Mouse (Mus musculus) layer of hippocampus, adult 9-11 months (tissue): ENCODE measurements at regions not wholly inside any gene's neighbourhood (a gene's known extent, or its start where the extent isn't known, plus 50 kb on each side); places are given as distances from the start of the nearest gene placed in this dataset.

Experiments used
- DNase-seq: peaks from one replicate; pipeline ENCODE4 v3.0.0; 2022

DNA sequence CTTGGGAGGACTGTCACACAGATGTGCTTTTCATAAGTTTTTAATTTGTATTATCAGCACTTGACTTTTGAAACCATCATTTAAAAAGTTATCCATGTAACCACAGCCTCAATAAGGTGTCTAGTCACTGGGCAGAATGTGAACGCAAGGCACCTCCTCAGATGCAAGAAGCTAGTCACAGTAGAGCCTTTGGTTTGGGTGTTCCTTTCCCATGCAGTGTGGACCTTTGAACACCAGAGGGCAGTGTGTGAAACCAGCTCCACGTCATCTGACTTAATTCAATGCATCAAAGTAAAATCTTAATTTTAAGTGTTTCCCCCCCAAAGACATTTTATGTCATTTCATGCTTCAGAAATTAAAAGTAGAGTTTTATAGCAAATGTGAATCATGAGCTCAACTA is 166.2 kb upstream of the Nabp1 start:
- peak; percentile 59 for DNase-seq

DNA sequence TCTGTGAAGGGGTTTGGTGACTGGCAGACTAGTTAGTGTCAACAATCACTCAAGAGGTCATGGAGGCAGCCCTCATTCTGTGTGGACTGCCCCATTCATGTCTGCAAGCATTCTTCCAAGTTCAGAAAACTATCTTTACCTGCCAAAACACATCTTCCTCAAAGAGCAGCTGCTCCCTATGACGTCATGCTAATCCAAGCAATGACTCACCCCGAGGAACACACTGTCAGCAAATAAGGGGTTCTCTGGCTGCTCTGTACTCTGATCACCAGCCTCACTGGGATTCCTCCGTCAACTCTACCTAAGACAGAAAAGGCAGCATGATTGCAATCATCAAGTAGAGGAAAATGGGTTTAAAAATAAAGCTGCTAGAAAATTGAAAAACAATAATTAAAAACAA is 165.4 kb upstream of the Nabp1 start:
- no peak for DNase-seq

DNA sequence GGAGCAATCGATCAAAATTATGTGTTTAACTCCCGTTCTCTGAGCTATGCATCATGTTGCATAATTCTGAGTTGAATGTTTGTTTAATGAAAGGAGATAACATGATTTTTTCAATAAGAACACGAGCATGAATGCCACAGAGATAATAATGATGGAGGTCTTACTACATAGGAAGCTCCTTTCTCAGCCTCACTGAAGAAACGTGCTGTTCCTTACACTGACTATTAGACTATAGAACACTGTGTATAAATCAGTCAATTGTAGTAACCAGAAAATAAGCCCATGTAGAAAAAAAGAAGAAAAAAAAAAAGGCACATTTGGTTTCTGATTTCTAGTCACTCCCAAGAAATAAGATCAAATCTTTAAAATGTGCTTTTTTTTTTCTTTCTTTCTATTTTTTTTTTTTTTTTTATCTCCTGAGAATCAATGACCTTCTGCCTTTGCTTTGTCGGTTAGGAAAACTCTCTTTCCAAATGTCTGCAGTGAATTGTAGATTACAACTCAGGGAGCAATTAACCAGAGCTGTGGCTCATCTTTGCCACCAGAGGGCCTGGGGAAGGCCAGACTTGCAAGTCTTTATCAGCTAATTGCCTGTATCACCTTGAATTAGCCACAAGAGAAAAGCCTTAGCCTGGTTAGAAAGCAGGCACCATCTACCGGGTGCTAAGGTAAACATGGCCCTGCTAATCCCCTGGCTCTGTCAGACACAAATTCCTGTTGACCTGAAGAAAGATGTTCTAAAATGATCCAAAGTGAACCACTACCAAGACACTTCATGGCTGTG is 160.5 kb upstream of the Nabp1 start:
- no peak for DNase-seq

DNA sequence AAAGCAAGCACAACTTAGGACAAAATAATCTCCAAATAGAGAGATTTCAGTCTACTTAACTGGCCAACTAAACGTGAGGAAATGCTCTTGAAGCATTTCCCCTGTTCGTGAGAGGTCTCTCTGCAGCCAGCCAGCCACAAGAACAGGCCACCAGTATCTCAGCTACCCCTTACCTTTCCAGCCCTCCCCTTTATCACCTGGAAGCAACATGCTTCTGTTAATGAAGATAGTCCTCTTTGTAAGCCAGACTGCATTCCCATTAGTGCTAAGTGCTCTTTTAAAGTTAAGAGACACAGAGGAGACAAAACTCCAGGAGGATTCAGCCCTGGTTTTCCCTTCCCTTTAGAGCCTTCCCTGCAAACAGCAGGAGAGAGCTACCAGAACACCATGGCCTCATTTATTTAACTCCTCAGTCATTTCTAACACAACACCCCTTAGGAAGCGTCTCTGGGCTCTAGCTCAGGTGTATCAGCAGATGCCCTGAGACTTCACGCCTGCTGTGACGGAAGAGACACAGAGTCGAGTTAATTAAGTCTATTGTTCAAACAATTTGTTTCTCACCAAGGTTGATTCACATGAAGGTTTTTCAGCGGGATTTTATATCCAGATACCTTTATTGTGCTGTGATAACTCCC is 157.8 kb upstream of the Nabp1 start:
- no peak for DNase-seq

DNA sequence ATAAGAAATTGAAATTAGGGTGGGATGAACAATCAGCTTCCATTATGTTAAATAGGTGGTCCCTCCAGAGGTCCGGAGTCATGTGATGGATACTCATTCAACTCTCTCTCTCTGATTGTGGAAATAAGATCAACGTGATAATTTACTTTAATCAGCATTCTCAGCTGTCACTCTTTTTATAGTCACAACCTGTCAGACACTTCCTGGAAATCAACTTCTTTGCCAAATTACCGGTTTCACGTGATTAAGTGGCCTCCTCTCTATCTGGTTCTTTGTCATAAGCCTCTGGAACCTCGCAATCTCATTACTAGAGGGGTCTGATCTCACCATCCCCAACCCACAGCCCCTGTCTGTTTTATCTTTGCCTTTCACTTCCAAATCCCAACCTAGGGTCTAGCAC is 155.6 kb upstream of the Nabp1 start:
- no peak for DNase-seq

DNA sequence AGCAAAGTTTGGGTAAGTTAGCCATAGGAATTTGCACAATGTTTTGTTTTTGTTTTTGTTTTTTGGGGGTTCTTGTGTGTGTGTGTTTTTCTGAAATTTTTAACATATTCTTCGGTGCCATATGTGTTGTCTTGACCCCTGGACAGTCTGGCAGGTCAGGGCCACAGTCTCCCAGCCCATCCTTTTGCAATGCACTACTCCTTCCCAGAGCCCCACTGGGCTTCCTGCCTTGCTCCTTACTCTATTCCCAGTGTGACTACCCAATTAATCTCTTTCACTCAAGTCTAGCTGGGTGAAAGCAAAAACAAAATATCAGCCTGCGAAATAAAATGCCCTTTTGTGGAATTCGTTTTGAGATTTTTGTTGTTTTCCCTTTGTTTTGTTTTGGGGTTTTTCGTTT is 154.6 kb upstream of the Nabp1 start:
- DNase-seq = no peak

DNA sequence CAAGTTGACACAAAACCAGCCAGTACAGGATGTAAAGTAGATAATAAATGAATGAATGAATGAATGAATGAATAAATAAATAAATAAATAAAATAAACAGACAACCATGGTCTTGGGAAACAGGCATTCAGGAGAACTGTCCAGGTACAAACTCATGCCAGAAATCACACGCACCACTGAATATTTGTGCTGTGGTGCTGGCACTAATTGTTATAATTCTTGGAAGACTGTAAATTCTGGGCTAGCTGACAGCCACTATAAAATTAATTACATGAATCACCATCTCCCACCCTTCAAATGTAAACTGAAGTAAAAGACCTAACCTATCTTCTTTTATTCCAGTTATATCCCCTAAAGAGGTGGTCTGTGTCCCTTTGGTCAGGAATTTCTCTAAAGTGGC is 151.6 kb upstream of the Nabp1 start:
- no peak for DNase-seq

DNA sequence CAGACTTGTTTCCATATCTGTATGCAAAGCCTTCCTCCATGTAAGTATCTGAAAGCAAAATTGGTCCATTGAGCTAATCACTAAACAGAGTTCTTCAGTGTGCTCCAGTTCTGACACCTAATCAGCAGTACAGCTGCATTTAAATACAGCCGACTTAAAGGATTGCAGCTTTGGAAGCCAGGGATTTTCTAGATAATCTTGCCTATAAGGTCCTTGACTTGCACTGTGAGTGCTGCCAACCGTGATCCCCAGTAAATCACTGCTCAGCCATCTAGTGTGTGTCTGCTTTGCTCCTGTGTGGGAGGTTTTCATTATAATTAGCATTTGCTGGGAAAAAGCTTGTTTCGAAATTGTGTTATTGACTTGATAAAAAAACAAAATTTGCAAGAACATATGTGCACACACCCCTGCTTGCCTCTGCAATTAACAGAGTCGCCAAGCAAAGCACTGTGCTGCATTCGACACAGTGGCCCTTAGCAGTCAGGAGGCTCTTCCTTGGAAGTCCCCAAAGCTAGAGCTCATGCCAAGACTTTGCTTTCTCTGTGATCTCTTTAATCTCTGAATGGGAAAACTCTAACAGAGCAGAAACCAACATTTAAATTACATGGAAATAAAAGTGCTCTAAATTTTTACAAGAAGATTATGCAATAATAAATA is 150.0 kb upstream of the Nabp1 start:
- peak; percentile 39 for DNase-seq

DNA sequence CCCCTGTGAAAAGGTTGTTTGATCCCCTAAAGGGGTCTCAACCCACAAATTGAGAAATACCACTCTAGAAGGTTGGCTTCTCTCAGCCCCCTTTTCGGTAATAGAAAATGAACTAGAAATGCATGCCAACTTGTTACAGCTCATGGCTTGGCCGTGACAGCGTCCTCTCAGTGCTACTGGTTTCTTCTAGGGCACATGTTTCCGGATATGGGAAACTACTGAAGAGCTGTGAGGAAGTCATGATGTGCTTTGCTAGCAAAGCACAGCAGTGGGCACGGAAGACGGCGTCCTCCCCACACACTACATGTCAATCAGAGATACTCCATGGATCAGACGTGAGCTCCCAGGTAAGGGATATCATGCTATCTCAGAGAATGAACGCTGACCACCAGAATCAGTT is 148.1 kb upstream of the Nabp1 start:
- DNase-seq = no peak

DNA sequence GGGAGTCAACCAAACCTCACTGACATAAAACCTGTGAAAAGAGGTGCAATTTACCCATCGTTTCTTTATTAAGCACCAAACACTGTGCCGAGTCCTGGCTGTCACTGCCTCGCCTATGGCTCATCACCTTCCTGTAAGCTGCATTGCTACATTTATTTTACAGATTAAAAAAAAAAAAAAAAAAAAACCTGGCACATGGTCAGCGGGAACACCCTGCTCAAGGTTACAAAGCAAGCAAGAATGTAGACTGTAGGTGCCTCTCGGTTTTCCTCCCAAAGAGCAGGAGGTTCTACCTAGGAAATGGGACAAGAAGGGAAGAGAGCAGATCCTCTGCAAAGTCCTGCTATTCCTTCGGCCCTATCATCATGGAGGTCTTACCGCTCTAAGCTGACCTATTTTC is 146.9 kb upstream of the Nabp1 start:
- DNase-seq = no peak

DNA sequence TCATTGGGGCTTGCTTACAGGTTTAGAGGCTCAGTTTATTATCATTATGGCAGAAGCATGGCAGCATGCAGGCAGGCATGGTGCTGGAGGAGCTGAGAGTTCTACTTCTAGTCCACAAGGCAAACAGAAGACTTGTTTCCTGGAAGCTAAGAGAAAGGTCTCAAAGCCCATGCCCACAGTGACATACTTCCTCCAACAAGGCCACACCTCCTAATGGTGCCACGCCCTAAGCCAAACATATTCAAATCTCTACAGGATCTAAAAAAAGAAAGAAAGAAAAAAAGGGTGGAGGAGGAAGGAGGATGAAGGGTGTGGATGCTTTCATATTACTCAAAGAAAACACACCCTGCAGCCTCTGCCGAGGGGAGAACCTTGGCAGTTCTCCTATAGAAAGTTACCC is 146.3 kb upstream of the Nabp1 start:
- no peak for DNase-seq

DNA sequence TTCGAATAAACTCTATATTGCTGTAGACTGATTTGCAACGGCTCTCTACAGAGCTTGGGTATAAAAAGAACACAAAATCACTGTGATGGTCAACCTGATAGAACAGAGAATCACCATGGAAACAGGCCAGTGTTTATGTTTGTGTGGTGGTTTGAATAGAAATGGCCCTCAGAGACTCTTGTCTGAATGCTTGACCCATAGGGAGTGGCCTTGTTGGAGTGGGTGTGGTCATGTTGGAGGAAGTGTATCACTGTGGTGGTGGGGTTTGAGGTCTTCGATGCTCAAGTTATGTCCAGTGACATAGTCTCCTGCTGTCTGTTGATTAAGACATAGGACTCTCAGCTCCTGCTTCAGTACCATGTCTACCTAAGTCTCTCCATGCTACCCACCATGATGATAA is 144.8 kb upstream of the Nabp1 start:
- no peak for DNase-seq

DNA sequence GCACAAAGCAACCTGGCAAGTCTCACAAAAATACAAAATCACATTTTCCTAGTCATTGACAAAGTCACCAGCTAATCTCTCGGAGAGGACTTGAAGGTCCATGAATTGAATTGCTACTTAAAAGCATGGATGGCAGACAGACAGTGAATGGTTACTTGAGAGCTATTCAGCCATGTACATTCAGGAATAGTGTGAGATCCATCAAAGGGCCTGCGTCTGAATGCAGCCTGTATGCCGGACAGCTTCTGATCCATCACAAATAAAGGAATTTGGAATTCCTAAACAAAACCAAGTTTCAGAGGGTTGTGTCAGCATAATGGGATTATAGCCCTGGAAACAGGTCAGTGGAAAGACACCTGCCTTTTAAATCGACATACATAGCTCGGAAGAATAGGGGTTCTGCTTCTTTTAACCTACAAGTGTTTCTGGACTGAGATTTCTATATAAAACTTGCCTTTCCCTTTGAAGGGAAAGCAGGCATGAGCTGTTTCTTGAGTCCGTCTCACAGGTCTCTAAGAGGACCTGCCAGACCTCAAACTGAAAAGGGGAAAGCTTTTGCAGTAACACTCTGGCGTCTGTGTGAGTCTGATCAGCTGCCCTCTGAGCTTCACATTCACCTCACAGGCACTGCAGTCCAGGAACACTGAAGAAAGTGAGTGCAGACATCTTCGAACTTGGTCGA is 144.1 kb upstream of the Nabp1 start:
- no peak for DNase-seq

DNA sequence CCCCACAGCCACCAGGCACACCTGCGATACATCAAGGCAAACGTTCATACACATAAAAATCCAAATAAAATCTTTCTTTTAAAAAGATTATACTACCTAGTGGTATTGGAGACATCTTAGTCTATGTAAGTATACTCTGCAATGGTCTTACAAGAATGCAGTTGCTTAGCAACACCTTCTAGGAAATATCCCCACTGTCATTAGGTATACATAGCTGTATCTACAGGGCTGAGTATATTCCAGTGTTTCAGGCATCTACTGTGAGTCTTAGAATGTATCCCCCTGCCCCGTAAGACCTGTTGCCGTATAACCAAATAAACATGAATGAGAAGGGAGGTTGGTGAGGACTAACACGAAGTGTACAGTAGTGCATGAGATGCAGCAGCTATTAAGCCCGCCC is 142.8 kb upstream of the Nabp1 start:
- DNase-seq = no peak

DNA sequence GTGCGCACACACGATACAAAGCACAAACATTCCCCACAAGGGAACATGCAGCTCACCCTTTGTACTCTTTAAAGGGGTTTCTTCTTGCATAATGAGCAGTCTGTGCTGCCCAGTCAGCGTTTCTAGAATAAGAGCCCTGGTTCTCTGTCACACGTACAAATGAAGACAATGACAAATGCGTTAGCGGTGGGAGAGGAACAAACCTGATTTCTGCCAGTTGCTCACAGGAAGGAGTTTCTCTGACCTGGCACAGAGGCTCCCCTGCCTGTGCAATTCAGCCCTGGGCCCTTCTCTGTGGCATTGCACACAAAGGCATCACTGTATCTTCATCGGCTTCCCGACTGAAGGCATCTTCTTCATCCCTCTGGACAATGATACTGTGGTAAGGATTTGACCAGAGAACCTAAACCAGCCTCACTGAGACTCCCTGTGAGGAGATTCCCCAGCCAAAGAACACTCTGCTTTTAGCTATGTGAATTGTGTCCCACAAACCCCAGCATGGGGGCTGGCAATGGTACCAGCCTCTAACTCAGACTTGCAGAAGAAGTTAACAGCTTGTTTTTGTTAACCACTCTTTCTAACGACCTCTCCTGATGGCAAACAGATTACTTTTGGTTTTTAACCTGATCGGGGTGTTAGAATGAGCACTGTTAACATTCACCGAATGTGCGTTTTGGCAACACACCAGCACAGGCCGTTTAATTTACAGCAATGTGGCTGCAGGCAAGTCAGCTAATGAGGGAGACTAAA is 139.5 kb upstream of the Nabp1 start:
- DNase-seq = no peak

DNA sequence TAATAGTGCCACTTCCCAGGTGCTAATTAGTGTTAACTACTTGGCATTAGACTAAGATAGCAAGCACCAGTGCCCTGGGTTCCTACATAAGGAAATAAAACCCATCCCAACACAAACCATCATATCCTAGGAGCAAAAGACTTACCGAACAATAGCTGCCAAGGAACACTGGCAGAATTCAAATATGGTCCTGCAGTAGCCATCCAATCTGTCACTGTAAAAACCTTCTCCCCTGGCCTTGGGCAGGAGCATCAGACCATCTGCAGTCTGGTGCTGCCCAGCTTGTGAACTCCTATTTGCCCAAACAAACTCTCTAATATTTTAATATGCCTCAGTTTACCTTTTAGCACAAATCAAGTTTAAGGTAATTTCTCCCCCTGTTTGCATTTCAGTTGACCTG is 137.9 kb upstream of the Nabp1 start:
- DNase-seq = no peak

DNA sequence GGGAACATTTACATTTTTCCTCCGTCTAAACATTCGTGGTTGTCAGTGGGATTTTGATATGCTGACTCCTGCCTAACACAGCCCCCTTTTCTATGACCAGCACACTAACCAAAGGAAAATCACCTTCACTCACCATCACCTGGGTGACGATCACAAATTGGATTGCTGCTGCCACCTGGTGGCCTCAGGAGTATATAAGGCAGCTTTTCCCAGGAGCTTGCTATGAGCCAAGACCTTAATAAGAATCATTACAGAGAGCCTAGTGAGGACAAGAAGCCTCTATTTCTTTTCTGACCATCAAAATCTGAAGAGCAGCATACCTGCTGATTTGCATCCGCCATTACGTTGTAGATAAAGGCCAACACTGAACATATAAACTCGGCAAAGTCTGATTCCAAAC is 137.3 kb upstream of the Nabp1 start:
- DNase-seq = peak; percentile 26

DNA sequence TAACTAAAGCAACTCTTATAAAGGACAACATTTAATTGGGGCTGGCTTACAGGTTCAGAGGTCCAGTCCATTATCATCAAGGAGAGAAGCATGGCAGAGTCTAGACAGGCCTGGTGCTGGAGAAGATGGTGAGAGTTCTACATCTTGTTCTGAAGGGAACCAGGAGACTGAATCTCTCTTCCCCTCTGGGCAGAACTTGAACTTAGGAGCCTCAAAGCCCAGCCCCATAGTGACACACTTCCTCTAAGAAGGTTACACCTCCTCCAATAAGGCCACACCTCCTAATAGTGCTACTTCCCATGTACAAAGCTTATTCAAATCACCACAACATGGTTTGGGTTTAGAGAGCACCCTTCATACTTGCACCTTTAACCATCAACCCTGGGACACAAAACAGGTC is 136.5 kb upstream of the Nabp1 start:
- no peak for DNase-seq

DNA sequence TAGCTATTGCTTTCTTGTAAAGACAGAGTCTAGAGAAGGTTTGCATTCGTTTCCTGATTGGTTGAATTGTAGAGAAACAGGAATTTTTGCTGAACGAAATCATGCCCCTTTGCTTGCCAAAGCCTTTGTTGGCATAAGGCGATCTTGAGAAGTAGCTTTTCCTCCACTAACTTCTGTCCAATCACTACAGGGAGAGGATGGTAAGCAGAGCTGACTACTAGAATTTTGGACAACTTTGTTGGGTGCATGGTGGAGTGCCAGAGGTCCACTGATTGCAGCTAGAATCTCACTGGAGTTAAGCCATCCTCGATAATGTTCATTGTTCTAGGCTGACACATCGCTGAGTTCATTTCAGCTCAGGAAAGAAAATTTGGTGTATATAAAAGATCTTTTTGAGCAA is 131.1 kb upstream of the Nabp1 start:
- DNase-seq = no peak

DNA sequence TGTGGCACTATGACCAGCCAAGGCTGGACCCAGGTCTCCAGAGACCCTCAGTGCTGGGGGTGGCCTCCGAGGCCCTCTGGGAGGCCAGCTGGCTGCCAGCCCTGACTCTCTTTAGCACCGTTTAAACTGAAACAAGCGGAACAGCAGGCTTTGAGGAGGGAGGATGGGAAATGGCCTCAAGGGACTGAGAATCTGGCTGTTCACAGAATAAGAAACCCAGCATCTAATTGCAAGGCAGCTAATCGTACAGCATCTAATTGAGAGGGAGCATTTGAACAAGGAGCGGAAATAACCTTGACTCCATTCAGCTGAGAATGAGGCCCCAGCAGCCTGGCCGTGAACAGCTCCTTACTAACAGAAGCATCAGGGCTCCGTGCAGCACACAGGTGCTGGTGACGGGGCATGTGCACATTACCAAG is 129.2 kb upstream of the Nabp1 start:
- no peak for DNase-seq

DNA sequence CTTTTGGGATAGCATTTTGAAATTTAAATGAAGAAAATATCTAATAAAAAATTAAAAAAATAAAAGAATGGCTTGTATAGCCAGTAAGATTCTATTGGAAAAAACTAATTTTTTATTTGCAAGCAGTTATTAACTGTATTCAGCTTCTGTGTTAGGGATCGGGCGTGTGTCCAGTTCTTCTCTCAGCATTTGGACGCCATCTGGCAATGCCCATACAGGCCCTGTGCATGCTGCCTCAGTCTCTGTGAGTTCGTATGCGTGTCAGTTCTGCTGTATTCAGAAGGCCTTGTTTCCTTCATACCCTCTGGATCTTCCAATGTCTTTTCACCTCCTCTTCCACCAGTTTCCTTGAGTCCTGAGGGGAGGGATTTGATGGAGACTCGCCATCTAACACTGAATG is 123.8 kb upstream of the Nabp1 start:
- DNase-seq = peak; percentile 21

DNA sequence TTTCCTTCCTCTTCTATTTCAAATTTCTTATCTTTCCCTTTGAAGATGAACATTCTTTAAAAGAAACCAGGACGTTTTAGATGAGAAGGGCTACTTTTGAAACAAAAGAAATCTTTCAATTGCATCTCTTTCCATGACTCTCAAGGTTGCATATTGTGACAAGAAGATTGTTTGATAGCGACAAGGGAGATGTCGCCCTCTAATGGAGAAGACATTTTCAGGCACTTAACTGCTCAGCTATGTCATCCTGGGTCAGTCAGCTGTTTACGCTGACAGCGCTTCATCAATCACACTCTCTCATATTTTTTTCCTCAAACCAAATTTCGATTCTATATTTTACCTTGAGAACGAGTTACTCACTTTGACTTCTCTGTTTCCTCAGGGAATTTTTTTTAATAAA is 122.2 kb upstream of the Nabp1 start:
- no peak for DNase-seq
